Mouse (Mus musculus) adrenal gland, adult 2 months (tissue): Measurements from ENCODE around the gene Alcam. TPM values are rescaled to one million over a fixed set of nuclear protein-coding genes. Genes with fewer than 3 reads are reported as not detected.

Source experiments
- DNase-seq: peaks from one replicate; pipeline ENCODE4 v3.0.0; 2021
- long read RNA-seq: library from polyadenylated mRNA; stranded (forward); transcript quantifications from one replicate; pipeline ENCODE4 v2.0.0, GENCODE M21; 2021
- polyA plus RNA-seq: library from polyadenylated mRNA; depleted of rRNA; stranded (reverse); fragments of >200 nt; gene quantifications from 2 replicates; pipeline ENCODE4 v1.2.3, GENCODE M21; 2012; rRNA removed
- total RNA-seq, 2 experiments: library from RNA; stranded (reverse); gene quantifications; 2 replicates each; pipeline ENCODE4 v1.2.3; 2021

Gene Alcam
- 10 to 100 TPM; 44.1 to 61.6 TPM for total RNA-seq
- 4.7 and 6.2 TPM in 2 replicates for polyA plus RNA-seq
- long read RNA-seq, full-length matches to known transcripts: 4 of 4 reads
- long read RNA-seq, partial matches to known transcripts: 0 of 4 reads
- long read RNA-seq, other reads (novel, unspliced or antisense): 0 of 4 reads

- DNase-seq: peak; percentile 17
These were observed at the start of gene Alcam for GRCm38 (mm10) chr16:52453971-52454514. Alcam (minus strand) TSS chr16:52454074.

- DNase-seq: no peak
These were observed 45.0 kb upstream of the Alcam start for GRCm38 (mm10) chr16:52498757-52499335.

GRCm38 (mm10) chr16:52490542-52490941 is 36.7 kb upstream of the Alcam start:
- DNase-seq: no peak

GRCm38 (mm10) chr16:52474235-52474634 is 20.4 kb upstream of the Alcam start:
- no peak for DNase-seq

GRCm38 (mm10) chr16:52473089-52473488 is 19.2 kb upstream of the Alcam start:
- DNase-seq: no peak

- no peak for DNase-seq
These were observed 18.8 kb upstream of the Alcam start for GRCm38 (mm10) chr16:52472635-52473034.

- DNase-seq: no peak
These were observed 18.2 kb upstream of the Alcam start for GRCm38 (mm10) chr16:52472059-52472458.

- no peak for DNase-seq
These were observed 17.0 kb upstream of the Alcam start for GRCm38 (mm10) chr16:52470881-52471280.

- no peak for DNase-seq
These were observed 16.4 kb upstream of the Alcam start for GRCm38 (mm10) chr16:52470226-52470625.

GRCm38 (mm10) chr16:52468426-52468825 is 14.6 kb upstream of the Alcam start:
- no peak for DNase-seq

- DNase-seq: no peak
These were observed 12.9 kb upstream of the Alcam start for GRCm38 (mm10) chr16:52466770-52467169.

- no peak for DNase-seq
These were observed 10.7 kb upstream of the Alcam start for GRCm38 (mm10) chr16:52464597-52464996.

GRCm38 (mm10) chr16:52452862-52453715 is 785 bp downstream of the Alcam start:
- peak; percentile 96 for DNase-seq

GRCm38 (mm10) chr16:52452477-52452831 is 1.4 kb downstream of the Alcam start:
- DNase-seq: peak; percentile 15

- DNase-seq: no peak
These were observed 1.9 kb downstream of the Alcam start for GRCm38 (mm10) chr16:52451786-52452476.

GRCm38 (mm10) chr16:52451101-52451785 is 2.6 kb downstream of the Alcam start:
- peak; percentile 11 for DNase-seq

- peak; percentile 34 for DNase-seq
These were observed 3.4 kb downstream of the Alcam start for GRCm38 (mm10) chr16:52450245-52451100.

GRCm38 (mm10) chr16:52449889-52450244 is 4.0 kb downstream of the Alcam start:
- DNase-seq: no peak

- no peak for DNase-seq
These were observed 7.9 kb downstream of the Alcam start for GRCm38 (mm10) chr16:52445984-52446383.

- no peak for DNase-seq
These were observed 10.0 kb downstream of the Alcam start for GRCm38 (mm10) chr16:52443635-52444505.
